Mouse (Mus musculus) heart, embryonic 13.5 days (tissue): ENCODE results near the gene Casp3. TPM values are rescaled to one million over a fixed set of nuclear protein-coding genes. Genes with fewer than 3 reads are reported as not detected.
A peak's percentile ranks its signal among the peaks of the same experiment; 100 is the strongest.

Experiments
- ATAC-seq: fragments of 200-750 bp; cut with Nextera tagmentation; 2 replicates; pipeline ENCODE4 v1.8.0; 2017; ENCODE audit warnings: moderate TSS enrichment; ENCODE audit not compliant: insufficient number of reproducible peaks, low FRiP score, low TSS enrichment; ENCODE audit errors: extremely low read depth
- H3K27ac ChIP-seq: fragments of 300-500 bp; sonication (generic); replicated peaks from 2 replicates; pipeline ENCODE4 v1.5.1; 2015; ENCODE audit warnings: moderate library complexity, mild to moderate bottlenecking, inconsistent platforms
- H3K27me3 ChIP-seq: fragments of 300-500 bp; sonication (generic); replicated peaks from 2 replicates; pipeline ENCODE4 v1.6.1; 2015; ENCODE audit warnings: mild to moderate bottlenecking, inconsistent platforms
- H3K36me3 ChIP-seq: fragments of 300-500 bp; sonication (generic); 2 replicates; pipeline ENCODE4 v1.6.1; 2015; ENCODE audit warnings: mild to moderate bottlenecking, inconsistent platforms
- H3K4me1 ChIP-seq: fragments of 300-500 bp; sonication (generic); 2 replicates; pipeline ENCODE4 v1.6.1; 2015; ENCODE audit warnings: inconsistent platforms
- H3K4me2 ChIP-seq: fragments of 300-500 bp; sonication (generic); 2 replicates; pipeline ENCODE4 v1.6.1; 2015; ENCODE audit warnings: inconsistent platforms, mild to moderate bottlenecking, moderate library complexity
- H3K4me3 ChIP-seq: fragments of 300-500 bp; sonication (generic); 2 replicates; pipeline ENCODE4 v1.5.1; 2015; ENCODE audit warnings: moderate library complexity, mild to moderate bottlenecking, inconsistent platforms
- H3K9ac ChIP-seq: fragments of 300-500 bp; sonication (generic); 2 replicates; pipeline ENCODE4 v1.6.1; 2015; ENCODE audit warnings: inconsistent platforms, mild to moderate bottlenecking, moderate library complexity
- H3K9me3 ChIP-seq: fragments of 300-500 bp; sonication (generic); 2 replicates; pipeline ENCODE4 v1.6.1; 2016; ENCODE audit warnings: inconsistent platforms
- WGBS: fragments of 180-500 bp; shearing (Covaris S2); methylation state at CpG from one replicate; pipeline ENCODE4 v1.1.7; 2015; ENCODE audit warnings: mixed read lengths; 5-methylcytosine and 5-hydroxymethylcytosine counted together
- polyA plus RNA-seq: library from polyadenylated mRNA; unstranded; fragments of >200 nt; fragmentation: Nextera tagmentation; extraction: Ambion mirVana; gene quantifications from 2 replicates; pipeline ENCODE4 v1.2.1, GENCODE M21; 2015

The Casp3 gene
- polyA plus RNA-seq, 1 experiment from 2014 or later, result 51.0 TPM

DNA sequence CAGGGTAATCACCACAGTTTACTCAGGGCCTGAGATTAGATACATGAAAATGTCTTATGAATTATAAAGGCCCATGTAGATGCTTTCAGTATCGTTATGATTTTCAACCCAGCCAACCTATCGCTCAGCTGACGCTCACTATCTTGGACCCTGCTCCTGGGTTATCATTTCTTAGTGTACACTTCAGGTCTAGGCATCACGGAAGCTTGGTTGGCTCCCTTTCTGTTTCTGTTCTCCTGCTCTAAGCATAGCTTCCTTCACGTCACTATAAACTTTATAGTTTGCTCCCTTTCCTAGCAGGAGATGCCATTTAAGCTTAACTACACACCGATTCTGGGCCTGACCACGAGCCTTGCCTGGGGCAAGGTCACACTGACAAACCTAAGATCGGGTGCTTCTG lies 5.5 kb upstream of the Casp3 start:
- H3K4me3 ChIP-seq, result no peak overlapping the region
- 71% methylated on average over 8 of the region's 8 CpGs for WGBS
- peaks cover 31% of the 10 kb centered on the region for H3K36me3 ChIP-seq
- no peaks in the 10 kb centered on the region for H3K9me3 ChIP-seq
- no peaks in the 10 kb centered on the region for H3K27me3 ChIP-seq
- no peak for ATAC-seq
- H3K4me1 ChIP-seq, result peaks cover 28% of the 10 kb centered on the region
- no peak overlapping the region for H3K9ac ChIP-seq
- H3K4me2 ChIP-seq, result no peak overlapping the region
- no peak overlapping the region for H3K27ac ChIP-seq

DNA sequence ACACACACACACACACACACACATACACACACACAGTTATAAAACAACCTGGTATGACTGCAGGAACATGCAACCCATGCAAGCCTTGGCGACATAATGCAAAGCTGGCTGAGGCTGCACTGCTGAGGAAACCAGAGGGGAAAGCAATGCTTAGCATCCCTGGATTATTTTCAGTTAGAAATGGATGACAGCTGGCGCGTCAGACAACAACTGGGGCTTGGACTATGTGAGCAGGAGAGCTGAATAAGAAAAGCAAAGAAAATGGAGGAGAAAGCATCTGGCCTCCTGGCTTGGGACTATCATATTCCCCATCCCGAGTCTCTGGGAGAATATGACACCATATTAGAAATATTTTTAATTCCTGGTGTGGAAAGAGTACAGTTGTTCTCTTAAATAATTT lies 4.2 kb upstream of the Casp3 start:
- H3K4me2 ChIP-seq, result no peak overlapping the region

DNA sequence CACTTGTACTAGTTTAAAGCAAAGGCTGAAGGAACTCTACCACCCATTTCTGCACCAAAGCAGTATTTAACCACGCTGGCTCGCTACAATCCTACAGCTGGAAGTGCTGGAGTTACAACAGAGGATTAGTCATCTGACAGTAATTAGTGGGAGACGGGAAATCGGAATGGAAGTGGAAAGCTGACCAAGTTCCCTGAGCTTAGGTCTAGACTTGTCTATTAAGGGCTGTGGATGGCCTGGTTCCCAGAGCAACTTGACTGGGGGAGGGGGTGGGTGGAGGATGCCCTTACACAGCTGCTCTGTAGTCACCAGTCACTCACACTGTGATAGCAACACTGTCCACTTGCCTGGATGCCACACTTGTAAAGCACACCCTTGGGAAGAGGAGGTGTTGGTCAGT lies 3.7 kb upstream of the Casp3 start:
- no peak overlapping the region for H3K4me2 ChIP-seq
- H3K36me3 ChIP-seq, result peaks cover 17% of the 10 kb centered on the region
- peaks cover 32% of the 10 kb centered on the region for H3K4me1 ChIP-seq
- H3K27me3 ChIP-seq, result no peaks in the 10 kb centered on the region
- no peak for ATAC-seq
- WGBS, result 73% methylated on average over 4 of the region's 4 CpGs
- no peak overlapping the region for H3K4me3 ChIP-seq
- peak overlapping the region; percentile 5; the same call in 1 of the 2 replicates for H3K27ac ChIP-seq
- no peaks in the 10 kb centered on the region for H3K9me3 ChIP-seq
- no peak overlapping the region for H3K9ac ChIP-seq

More for the DNA sequence above, 4.2 kb upstream of the Casp3 start:
- Histone ChIP-seq H3K27ac (peak overlapping the region; percentile 5; the same call in 1 of the 2 replicates), H3K4me1 (peaks cover 29% of the 10 kb centered on the region), H3K36me3 (peaks cover 21% of the 10 kb centered on the region), H3K9me3 (no peaks in the 10 kb centered on the region), H3K9ac (no peak overlapping the region), H3K4me3 (no peak overlapping the region), H3K27me3 (no peaks in the 10 kb centered on the region)
- WGBS, result 85% methylated on average over 4 of the region's 4 CpGs
- ATAC-seq, result no peak

DNA sequence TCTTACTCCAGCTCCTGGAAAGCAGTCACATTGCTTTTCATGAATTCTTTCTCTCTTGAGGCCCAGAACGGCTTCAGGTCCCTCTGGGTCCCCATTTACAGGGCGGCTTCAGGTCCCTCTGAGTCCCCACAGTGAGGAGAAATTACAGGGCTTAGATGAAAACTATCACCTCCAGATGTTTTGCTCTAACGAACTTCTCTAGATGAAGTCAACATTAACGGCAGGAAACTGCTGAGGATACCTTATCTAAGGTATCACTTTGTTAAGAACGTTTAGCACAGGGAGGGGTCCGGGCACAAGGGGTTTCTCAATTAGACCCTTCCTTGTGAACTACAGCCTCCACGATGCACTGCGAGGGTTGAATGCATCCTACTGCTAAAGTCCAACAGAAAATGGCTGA lies 1.2 kb upstream of the Casp3 start:
- WGBS, result 56% methylated on average over 8 of the region's 8 CpGs
- Histone ChIP-seq H3K9ac (peak overlapping the region; percentile 25; the same call in 1 of the 2 replicates), H3K27ac (no peak overlapping the region), H3K4me1 (peaks cover 43% of the 10 kb centered on the region), H3K27me3 (no peaks in the 10 kb centered on the region), H3K4me3 (peak overlapping the region; percentile 89; the same call in 1 of the 2 replicates), H3K36me3 (0 out of 2 replicates have a peak, but pooled peaks cover 6% of the 10 kb centered on the region), H3K4me2 (peak overlapping the region; percentile 99), H3K9me3 (no peaks in the 10 kb centered on the region)
- ATAC-seq, result no peak

DNA sequence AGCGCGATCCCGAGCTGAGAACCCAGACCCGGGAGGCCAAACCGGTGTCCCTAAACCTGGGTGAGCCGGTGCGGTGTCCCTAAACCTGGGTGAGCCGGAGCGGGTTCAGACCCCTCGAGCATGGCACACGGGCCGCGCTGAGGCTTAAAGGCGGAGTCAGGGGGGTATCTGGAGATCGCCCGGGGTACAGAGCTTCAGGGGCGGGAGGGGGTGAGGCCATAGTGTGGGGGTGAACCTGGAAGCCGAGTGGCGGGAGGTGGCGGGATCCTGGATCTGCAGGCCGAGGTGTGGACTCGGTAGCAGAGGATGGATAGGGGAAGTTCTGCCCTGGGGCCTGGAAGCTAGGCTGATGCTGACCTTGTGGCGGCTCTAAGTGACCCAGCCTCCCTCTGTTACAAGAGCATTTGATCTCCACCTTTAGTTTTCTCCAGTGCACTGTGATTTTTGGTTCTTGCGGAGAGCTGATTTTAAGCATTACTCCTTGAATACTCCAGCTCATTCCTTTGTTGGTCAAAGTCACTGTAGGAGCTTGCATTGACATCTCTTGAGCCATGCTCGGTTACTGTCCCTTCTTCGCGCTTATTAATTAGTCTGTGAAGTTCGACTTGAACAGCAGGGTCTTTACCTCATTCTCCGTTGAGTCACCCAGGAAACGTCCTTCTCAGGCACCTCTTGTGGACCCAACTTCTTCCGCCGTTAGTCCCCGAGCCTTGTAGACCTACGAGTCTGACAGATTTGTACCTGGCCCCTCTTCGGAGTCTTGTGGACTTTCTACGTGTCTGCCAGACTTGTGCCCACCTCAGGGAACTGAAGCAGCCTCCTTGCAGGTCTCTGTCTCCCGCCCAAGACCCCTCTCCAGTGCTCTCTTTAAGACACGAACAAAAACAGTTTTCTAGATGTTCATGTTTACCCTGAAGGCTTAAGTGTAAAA lies 864 bp downstream of the Casp3 start:
- WGBS, result under 1% methylated on average over 38 of the region's 38 CpGs
- peak; percentile 5; the same call in 1 of the 2 replicates for ATAC-seq
- Histone ChIP-seq H3K27me3 (no peaks in the 10 kb centered on the region), H3K36me3 (no peaks in the 10 kb centered on the region), H3K4me2 (peak overlapping the region; percentile 99), H3K9me3 (no peaks in the 10 kb centered on the region), H3K4me1 (peaks cover 39% of the 10 kb centered on the region), H3K4me3 (peak overlapping the region; percentile 89), H3K27ac (peak overlapping the region; percentile 92), H3K9ac (peak overlapping the region; percentile 92)

DNA sequence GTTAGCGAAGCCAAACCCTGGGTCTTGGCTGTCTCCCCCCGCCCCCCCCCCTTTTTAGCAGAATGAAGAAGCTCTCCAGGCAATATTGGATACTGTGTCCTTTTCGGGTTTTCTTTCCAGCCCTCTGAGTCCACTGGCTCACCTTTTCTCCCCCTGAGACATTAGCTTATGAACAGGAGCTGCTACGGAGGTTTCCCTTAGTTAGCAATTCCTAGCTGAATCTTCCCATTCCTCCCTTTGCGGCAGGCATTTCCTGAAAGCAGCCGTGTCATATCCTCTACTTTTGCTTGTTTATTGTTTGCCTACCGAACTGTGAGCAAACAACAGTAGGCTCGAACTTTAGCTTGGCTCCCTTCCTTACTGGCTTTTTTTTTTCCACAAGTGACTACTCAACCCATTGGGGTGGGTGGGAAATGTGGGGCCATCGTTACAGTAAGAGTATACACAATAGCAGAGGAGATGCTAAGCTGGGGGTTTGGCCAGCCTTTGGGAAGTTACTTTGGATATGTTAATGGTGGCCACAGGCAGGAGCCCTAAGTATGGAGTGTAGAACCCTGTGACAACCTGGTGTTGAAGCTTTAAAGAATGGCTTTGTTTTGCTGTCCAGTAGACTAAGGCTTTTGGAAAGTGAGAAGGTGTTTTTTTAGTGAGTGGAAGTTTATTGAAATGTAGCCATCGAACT lies 1.7 kb downstream of the Casp3 start:
- 8% methylated on average over 10 of the region's 10 CpGs for WGBS

DNA sequence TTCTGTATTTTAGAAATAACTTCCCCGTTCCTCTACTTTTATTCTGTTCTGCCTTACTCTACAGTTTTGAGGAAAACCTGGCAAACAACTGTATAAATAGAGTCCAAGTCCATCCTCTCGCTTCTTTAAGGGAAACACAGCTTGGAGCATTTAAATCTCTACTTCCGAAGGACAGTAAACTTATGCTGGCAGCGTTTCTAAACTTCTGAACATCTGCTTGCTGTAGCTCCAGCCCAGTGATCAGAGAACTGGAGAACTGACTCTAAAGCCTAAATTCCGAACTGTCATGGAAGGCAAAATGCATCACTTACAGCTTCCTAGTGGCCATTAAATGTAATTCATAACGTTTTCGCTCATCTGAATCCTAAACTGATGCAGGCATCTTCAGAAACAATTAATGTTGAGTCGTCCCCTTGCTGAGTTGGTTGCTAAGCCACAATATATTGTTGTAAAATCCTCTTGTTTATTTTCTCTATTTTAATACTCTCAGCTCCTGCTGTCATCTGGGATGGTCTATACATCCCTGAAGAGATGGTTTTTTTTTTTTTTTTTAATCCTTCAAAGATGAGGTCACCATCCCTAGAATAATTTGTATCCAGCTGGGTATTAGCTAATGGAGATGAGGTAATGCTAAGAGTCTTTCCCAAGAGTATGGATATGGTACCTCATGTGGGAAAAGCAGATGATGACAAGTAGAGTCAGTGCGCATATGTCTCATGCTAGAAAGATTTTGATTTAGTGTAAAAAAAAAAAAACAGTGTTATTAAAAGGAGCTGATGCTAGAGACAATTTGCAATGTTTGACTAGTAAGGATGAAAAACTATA lies 5.6 kb downstream of the Casp3 start:
- Histone ChIP-seq H3K4me1 (peaks cover 42% of the 10 kb centered on the region), H3K36me3 (no peaks in the 10 kb centered on the region), H3K27ac (0 out of 2 replicates have a peak overlapping the region, but pooled peaks have one; percentile 12), H3K4me2 (no peak overlapping the region), H3K9ac (no peak overlapping the region), H3K4me3 (no peak overlapping the region), H3K27me3 (no peaks in the 10 kb centered on the region), H3K9me3 (no peaks in the 10 kb centered on the region)
- 77% methylated on average over 9 of the region's 9 CpGs for WGBS
- ATAC-seq, result no peak

More for the DNA sequence above, 1.7 kb downstream of the Casp3 start:
- Histone ChIP-seq H3K4me1 (peaks cover 31% of the 10 kb centered on the region), H3K9me3 (no peaks in the 10 kb centered on the region), H3K9ac (peak overlapping the region; percentile 92), H3K4me3 (peak overlapping the region; percentile 89), H3K4me2 (peak overlapping the region; percentile 99), H3K27me3 (no peaks in the 10 kb centered on the region), H3K36me3 (no peaks in the 10 kb centered on the region), H3K27ac (peak overlapping the region; percentile 92)
- ATAC-seq, result no peak

DNA sequence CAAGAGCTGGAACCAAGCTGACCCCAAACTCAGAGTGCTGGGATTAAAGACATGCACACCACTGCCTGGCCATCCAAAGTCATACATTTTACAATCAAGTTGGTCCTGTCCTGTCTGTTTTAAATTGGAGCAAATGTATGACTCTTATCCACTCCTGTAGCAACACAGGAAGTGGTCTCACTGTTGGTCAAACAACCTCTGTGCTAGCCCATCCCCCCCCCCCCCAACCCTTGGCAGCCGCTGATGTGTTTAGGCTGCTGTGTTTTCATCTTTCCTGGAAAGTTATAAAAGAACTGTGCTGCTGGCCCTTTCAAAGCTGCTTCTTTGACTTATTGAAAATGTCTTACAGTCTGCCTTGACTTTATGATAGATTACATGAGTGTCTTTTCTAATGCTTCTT lies 8.1 kb downstream of the Casp3 start:
- no peaks in the 10 kb centered on the region for H3K27me3 ChIP-seq
- peaks cover 6% of the 10 kb centered on the region for H3K36me3 ChIP-seq
- no peaks in the 10 kb centered on the region for H3K9me3 ChIP-seq
- ATAC-seq, result no peak
- WGBS, result 40% methylated on average over 1 of the region's 1 CpGs
- no peak overlapping the region for H3K4me2 ChIP-seq
- H3K9ac ChIP-seq, result no peak overlapping the region
- H3K27ac ChIP-seq, result peak overlapping the region; percentile 59
- peaks cover 28% of the 10 kb centered on the region for H3K4me1 ChIP-seq
- H3K4me3 ChIP-seq, result no peak overlapping the region

DNA sequence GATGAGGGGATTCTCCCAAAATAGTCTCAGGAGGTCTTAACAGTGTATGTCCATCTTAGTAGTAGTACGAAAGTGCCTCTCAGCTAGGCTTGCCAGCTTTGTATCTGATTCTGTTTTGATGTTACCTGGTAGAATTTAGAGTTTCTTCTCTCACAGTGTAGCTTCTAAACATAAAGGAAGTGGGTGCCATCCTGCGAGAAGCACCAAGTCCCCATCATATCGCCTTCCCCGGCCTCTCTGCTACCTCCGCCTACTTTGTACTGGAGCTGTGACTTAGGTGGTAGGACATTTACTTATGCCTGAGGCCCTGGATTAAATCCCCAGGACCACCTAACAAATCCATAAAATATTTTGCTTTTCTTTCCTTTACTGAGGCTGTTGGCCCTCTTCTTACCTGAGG lies 9.6 kb downstream of the Casp3 start:
- Histone ChIP-seq H3K27ac (no peak overlapping the region), H3K36me3 (peaks cover 20% of the 10 kb centered on the region), H3K27me3 (no peaks in the 10 kb centered on the region), H3K9me3 (no peaks in the 10 kb centered on the region), H3K4me1 (peaks cover 28% of the 10 kb centered on the region), H3K4me3 (no peak overlapping the region), H3K4me2 (no peak overlapping the region), H3K9ac (no peak overlapping the region)
- 92% methylated on average over 5 of the region's 5 CpGs for WGBS
- ATAC-seq, result no peak

DNA sequence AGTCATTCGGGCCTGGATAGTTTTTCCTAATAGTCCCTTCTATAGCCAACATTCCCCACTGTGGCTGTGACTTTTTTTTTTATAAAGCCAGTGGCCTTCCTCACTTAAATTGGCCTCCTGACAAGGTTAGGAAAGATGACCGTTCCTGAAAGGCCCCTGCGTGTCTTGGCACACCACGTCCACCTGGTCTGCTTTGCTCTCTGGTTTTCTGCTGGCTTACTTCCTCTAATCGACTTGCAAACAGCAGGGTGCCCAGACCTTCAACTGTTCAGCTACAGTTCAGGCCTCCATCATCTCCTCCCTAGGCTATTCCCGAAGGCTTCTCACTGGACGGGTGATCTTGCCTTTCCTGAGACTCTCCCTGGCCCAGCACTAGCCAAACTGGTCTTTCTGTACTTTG lies 10.8 kb downstream of the Casp3 start:
- Histone ChIP-seq H3K4me2 (no peak overlapping the region), H3K27ac (no peak overlapping the region), H3K36me3 (peaks cover 33% of the 10 kb centered on the region), H3K9ac (no peak overlapping the region), H3K27me3 (no peaks in the 10 kb centered on the region), H3K9me3 (no peaks in the 10 kb centered on the region), H3K4me3 (no peak overlapping the region), H3K4me1 (peaks cover 23% of the 10 kb centered on the region)
- ATAC-seq, result no peak
- WGBS, result 76% methylated on average over 7 of the region's 7 CpGs

DNA sequence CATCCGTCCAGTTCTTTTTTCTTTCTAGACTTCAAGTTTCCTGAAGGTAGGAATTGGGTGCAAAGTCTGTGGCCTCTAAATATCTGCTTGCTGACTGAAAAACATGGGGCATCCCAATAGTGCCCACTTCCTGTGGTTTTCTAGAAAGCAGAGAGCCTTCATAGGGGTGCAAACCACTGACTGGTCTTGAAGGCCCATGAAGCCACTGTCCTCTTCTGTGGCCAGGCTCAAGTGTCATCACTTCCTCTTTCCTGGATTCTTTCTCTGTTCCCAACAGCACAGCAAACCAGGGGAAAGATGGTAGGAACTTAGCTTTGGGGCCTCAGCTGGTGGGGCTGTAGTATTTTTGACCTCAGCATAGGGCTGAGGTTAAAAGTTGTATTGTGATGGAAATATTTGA lies 11.6 kb downstream of the Casp3 start:
- H3K36me3 ChIP-seq, result peaks cover 40% of the 10 kb centered on the region
- H3K27me3 ChIP-seq, result no peaks in the 10 kb centered on the region
- H3K27ac ChIP-seq, result no peak overlapping the region
- H3K4me3 ChIP-seq, result no peak overlapping the region
- 91% methylated on average over 1 of the region's 1 CpGs for WGBS
- ATAC-seq, result no peak
- H3K9me3 ChIP-seq, result no peaks in the 10 kb centered on the region
- H3K4me2 ChIP-seq, result no peak overlapping the region
- H3K9ac ChIP-seq, result no peak overlapping the region
- peaks cover 23% of the 10 kb centered on the region for H3K4me1 ChIP-seq
